Mouse (Mus musculus) embryonic facial prominence, embryonic 15.5 days (tissue): ENCODE data around the gene Gm17657. TPM values are rescaled to one million over a fixed set of nuclear protein-coding genes. Genes with fewer than 3 reads are reported as not detected.
"Not testable (repeated sequence)": the region's sequence is repeated elsewhere in the genome, so short reads cannot be mapped to it uniquely, and the experiment has no call there.

ENCODE experiments used
- ATAC-seq: fragments of 200-750 bp; cut with Nextera tagmentation; 2 replicates; pipeline ENCODE4 v1.8.0; 2017; ENCODE audit warnings: low read depth, moderate TSS enrichment; ENCODE audit not compliant: insufficient number of reproducible peaks, low FRiP score, low TSS enrichment
- H3K27ac ChIP-seq: fragments of 300-500 bp; sonication (generic); replicated peaks from 2 replicates; pipeline ENCODE4 v1.5.1; 2015; ENCODE audit warnings: mild to moderate bottlenecking, inconsistent platforms
- H3K27me3 ChIP-seq: fragments of 300-500 bp; sonication (generic); 2 replicates; pipeline ENCODE4 v1.6.1; 2015; ENCODE audit warnings: inconsistent platforms
- H3K36me3 ChIP-seq: fragments of 300-500 bp; sonication (generic); 2 replicates; pipeline ENCODE4 v1.6.1; 2015; ENCODE audit warnings: mild to moderate bottlenecking, inconsistent platforms
- H3K4me1 ChIP-seq: fragments of 300-500 bp; sonication (generic); 2 replicates; pipeline ENCODE4 v1.6.1; 2015; ENCODE audit warnings: inconsistent platforms
- H3K4me2 ChIP-seq: fragments of 300-500 bp; sonication (generic); replicated peaks from 2 replicates; pipeline ENCODE4 v1.6.1; 2015; ENCODE audit warnings: mild to moderate bottlenecking, inconsistent platforms
- H3K4me3 ChIP-seq: fragments of 300-500 bp; sonication (generic); replicated peaks from 2 replicates; pipeline ENCODE4 v1.5.1; 2015; ENCODE audit warnings: mild to moderate bottlenecking, inconsistent platforms
- H3K9ac ChIP-seq: fragments of 300-500 bp; sonication (generic); 2 replicates; pipeline ENCODE4 v1.6.1; 2015; ENCODE audit warnings: inconsistent platforms
- H3K9me3 ChIP-seq: fragments of 300-500 bp; sonication (generic); replicated peaks from 2 replicates; pipeline ENCODE4 v1.6.1; 2016; ENCODE audit warnings: inconsistent platforms
- WGBS: fragments of 180-500 bp; shearing (Covaris S2); methylation state at CpG from one replicate; pipeline ENCODE4 v1.1.7; 2015; 5-methylcytosine and 5-hydroxymethylcytosine counted together
- polyA plus RNA-seq: library from polyadenylated mRNA; unstranded; fragments of >200 nt; fragmentation: Nextera tagmentation; extraction: Ambion mirVana; gene quantifications from 2 replicates; pipeline ENCODE4 v1.2.1, GENCODE M21; 2015

Gene Gm17657
- polyA plus RNA-seq, 1 experiment from 2014 or later = not detected

- WGBS = 74% methylated on average over 8 of the region's 8 CpGs
- Histone ChIP-seq H3K27me3 (no peaks in the 10 kb centered on the region), H3K4me3 (no peak overlapping the region), H3K9me3 (no peaks in the 10 kb centered on the region), H3K4me2 (no peak overlapping the region), H3K36me3 (no peaks in the 10 kb centered on the region), H3K4me1 (no peaks in the 10 kb centered on the region), H3K9ac (no peak overlapping the region), H3K27ac (no peak overlapping the region)
- no peak for ATAC-seq
These were observed 29.7 kb downstream of the Gm17657 start for GRCm38 (mm10) chr17:29519731-29520130.

DNA sequence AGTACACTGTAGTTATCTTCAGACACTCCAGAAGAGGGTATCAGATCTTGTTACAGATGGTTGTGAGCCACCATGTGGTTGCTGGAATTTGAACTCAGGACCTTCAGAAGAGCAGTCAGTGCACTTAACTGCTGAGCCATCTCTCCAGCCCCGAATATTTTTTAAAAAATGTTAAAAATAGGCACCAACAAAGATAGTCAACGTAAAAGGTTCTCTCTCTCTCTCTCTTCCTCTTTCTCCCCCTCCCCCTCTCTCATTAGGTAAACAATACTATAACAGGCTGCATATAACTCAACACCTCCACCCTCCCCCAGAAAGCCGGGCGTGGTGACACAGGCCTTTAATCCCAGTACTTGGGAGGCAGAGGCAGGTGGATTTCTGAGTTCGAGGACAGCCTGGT is 30.8 kb downstream of the Gm17657 start:
- not testable (repeated sequence) for H3K4me1 ChIP-seq, H3K27ac ChIP-seq, H3K27me3 ChIP-seq, H3K9me3 ChIP-seq, ATAC-seq, H3K4me3 ChIP-seq, H3K36me3 ChIP-seq, H3K9ac ChIP-seq, H3K4me2 ChIP-seq
- 89% methylated on average over 5 of the region's 5 CpGs for WGBS

DNA sequence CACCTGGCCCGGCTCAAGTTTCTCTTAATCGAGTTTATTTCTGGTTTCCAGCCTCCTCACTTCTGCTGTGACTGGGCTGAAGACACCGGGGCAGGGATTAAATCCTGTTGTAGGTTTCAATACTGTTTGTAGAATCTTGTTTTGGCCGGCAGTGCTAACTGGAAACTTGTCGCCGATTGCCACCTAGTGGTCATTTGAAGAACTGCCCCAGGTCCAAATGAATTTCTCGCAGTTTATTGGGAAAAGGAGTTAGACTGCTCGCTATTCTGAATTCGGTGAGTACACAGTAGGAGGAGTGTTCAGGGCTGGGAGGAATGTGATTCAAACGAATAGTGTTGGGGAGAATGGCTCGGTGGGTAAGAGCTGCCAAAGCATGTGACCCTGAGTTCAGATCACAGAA is 35.0 kb downstream of the Gm17657 start:
- H3K9ac ChIP-seq = no peak overlapping the region
- no peak overlapping the region for H3K4me3 ChIP-seq
- H3K27ac ChIP-seq = no peak overlapping the region
- 0 out of 2 replicates have a peak overlapping the region, but pooled peaks have one; percentile 11 for H3K4me2 ChIP-seq
- no peaks in the 10 kb centered on the region for H3K36me3 ChIP-seq
- no peaks in the 10 kb centered on the region for H3K9me3 ChIP-seq
- 0 out of 2 replicates have a peak, but pooled peaks cover 2% of the 10 kb centered on the region for H3K4me1 ChIP-seq
- H3K27me3 ChIP-seq = no peaks in the 10 kb centered on the region
- peak; percentile 26; the same call in 1 of the 2 replicates for ATAC-seq
- WGBS = 2% methylated on average over 11 of the region's 11 CpGs

DNA sequence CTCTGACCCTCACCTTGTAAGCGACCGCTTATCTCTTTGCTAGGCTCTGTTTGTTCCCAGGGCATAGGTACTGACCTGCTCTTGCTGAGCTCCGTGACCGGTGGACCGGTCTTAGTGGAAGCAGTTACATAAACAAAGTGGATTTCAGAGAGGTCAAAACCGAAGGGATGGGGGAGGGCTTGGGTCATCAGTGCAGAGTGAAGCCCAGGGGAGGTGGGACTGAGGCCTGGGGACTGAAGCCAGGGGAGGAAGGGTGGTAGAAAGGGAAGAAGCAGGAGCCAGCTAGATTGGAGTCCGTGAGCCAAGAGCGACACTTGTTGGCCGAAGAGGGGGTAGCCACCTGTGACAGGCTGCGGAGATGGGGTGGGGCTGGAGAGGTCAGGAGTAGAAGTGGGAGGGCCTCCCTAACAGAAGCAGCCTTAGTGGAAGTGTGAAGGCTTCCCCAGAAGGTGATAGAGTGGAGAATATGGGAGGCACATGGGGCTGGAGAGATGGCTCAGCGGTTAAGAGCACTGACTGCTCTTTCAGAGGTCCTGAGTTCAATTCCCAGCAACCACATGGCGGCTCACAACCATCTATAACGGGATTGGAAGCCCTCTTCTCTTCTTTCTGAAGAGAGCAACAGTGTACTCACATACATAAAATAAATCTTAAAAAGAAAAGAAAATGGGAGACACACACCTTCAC is 36.3 kb downstream of the Gm17657 start:
- Histone ChIP-seq H3K27me3 (no peaks in the 10 kb centered on the region), H3K9me3 (no peaks in the 10 kb centered on the region), H3K4me3 (no peak overlapping the region), H3K4me1 (0 out of 2 replicates have a peak, but pooled peaks cover 2% of the 10 kb centered on the region), H3K36me3 (no peaks in the 10 kb centered on the region), H3K9ac (no peak overlapping the region), H3K4me2 (no peak overlapping the region), H3K27ac (no peak overlapping the region)
- 32% methylated on average over 13 of the region's 13 CpGs for WGBS
- no peak for ATAC-seq

DNA sequence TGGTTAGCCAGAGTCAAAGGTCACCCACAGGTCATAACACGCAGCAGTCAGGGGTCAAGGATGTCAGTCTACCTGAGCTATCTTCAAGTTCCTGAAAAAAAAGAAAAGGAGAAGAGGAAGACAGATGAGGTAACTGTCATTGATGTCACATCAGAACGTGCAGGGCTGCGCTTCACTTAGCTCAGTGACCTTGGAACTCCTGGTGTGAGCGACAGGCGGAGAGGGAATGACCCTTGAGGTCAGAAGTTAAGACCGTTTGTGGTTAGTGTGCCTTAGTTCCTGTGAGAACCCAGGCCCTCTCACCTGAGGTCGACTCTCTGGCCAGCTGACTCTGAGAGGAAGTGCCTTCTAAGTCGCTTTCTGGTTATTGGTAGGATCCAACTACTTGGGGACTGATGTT is 38.7 kb downstream of the Gm17657 start:
- WGBS = 52% methylated on average over 8 of the region's 8 CpGs
- ATAC-seq = no peak
- H3K36me3 ChIP-seq = no peaks in the 10 kb centered on the region
- no peak overlapping the region for H3K9ac ChIP-seq
- H3K27me3 ChIP-seq = no peaks in the 10 kb centered on the region
- H3K4me3 ChIP-seq = no peak overlapping the region
- no peak overlapping the region for H3K27ac ChIP-seq
- H3K9me3 ChIP-seq = no peaks in the 10 kb centered on the region
- 0 out of 2 replicates have a peak, but pooled peaks cover 2% of the 10 kb centered on the region for H3K4me1 ChIP-seq
- no peak overlapping the region for H3K4me2 ChIP-seq

- Histone ChIP-seq H3K27ac (no peak overlapping the region), H3K4me3 (no peak overlapping the region), H3K36me3 (no peaks in the 10 kb centered on the region), H3K27me3 (no peaks in the 10 kb centered on the region), H3K9me3 (0 out of 2 replicates have a peak, but pooled peaks cover 4% of the 10 kb centered on the region), H3K9ac (no peak overlapping the region), H3K4me1 (no peaks in the 10 kb centered on the region), H3K4me2 (no peak overlapping the region)
- ATAC-seq = no peak
- 66% methylated on average over 12 of the region's 12 CpGs for WGBS
These were observed 40.4 kb downstream of the Gm17657 start for GRCm38 (mm10) chr17:29508927-29509608.

DNA sequence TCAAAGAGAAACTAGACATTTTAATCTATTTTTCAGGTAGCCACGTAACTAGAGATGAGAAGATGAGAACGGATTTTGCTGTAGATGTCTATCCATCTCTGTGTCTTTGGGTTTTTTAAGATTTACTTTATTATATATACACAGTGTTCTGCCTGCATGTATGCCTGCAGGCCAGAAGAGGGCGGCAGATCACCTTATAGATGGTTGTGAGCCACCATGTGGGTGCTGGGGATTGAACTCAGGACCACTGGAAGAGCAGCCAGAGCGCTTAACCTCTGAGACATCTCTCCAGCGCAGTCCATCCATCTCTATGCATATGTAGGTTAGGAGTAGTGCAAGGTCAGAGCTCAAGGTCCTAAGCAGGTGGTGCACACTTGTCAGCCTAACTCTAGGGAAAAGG is 45.7 kb downstream of the Gm17657 start:
- no peak overlapping the region for H3K27ac ChIP-seq
- H3K36me3 ChIP-seq = no peaks in the 10 kb centered on the region
- H3K4me1 ChIP-seq = peaks cover 5% of the 10 kb centered on the region; the same call in 1 of the 2 replicates
- no peak for ATAC-seq
- H3K9ac ChIP-seq = no peak overlapping the region
- 0 out of 2 replicates have a peak, but pooled peaks cover 4% of the 10 kb centered on the region for H3K9me3 ChIP-seq
- no peak overlapping the region for H3K4me3 ChIP-seq
- no peaks in the 10 kb centered on the region for H3K27me3 ChIP-seq
- H3K4me2 ChIP-seq = no peak overlapping the region
- 74% methylated on average over 5 of the region's 5 CpGs for WGBS

DNA sequence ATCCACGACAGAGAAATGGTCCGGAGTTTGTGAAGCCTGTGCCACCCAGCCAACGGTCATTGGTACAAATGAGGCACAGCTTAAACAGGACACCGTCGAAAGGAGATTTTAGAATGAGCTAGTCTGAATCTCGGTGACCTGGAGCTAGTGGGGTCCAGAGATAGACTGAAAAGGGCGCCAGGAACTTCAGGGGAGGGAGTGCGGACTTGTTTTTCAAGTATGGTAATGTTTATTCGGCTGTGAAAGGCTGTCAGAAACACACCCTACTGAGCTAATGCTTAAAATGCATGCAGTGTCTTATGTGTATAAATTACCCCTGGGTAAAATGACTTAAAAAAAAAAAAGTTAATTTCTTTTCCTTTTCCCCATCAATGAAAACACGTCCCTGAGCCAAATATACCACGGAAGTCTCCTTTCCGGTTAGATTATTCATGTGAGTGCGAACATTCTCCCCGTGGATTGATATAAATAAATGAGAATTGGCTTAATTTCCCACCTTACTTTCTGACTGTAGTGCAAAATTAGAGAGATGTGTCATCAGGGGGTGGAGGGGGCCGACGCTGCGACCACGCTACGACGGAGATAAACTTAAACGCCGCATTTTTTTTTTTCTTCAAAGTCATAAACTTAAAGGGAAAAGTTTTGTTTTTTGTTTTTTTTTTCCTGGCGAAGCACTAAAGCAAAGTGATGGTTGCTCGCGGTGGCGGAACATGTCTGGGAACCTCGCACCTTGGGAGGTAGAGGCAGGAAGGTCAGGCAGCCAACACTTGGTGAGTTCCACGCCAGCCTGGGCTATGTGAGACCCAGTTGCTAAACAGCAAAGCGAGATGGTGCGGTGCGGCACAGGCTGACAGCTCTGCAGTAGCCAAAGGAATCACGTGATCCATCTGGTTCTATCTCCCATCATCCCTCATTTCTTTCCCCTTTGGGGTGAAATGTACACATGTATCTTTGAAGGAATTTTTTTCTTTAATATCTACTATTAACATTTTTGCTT is 46.5 kb downstream of the Gm17657 start:
- Histone ChIP-seq H3K9ac (no peak overlapping the region), H3K4me1 (peaks cover 10% of the 10 kb centered on the region; the same call in 1 of the 2 replicates), H3K36me3 (no peaks in the 10 kb centered on the region), H3K27me3 (no peaks in the 10 kb centered on the region), H3K4me3 (peak overlapping the region; percentile 22), H3K27ac (0 out of 2 replicates have a peak overlapping the region, but pooled peaks have one; percentile 34), H3K4me2 (peak overlapping the region; percentile 46), H3K9me3 (0 out of 2 replicates have a peak, but pooled peaks cover 4% of the 10 kb centered on the region)
- WGBS = 14% methylated on average over 32 of the region's 32 CpGs
- no peak for ATAC-seq

DNA sequence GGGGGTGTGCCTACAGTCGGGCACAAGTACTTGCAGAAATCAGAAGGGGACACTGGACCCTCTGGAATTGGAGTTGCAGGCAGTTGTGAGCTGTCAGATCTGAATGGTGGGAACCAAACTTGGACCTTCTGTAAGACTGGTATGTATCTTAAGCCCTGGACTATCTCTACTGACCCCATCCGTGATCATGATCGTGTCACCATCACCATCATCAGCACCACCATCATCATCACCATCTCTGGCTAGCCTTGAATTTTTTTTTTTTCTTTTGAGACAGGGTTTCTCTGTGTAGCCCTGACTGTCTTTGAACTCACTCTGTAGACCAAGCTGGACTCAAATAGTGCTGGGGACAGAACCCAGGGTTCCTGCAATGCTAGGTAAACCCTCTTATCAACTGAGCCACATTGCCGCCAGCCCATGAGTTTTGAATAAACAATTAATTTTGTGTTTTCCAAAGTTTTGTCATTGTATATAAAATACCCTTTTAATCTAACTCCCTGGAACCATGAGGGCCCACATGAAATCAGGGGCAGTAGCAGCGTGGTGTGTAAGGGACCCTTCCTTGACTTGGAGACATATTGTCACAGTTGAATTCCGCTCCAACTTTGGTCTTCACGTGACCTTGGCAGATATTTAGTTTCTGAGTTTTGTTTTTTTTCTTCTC is 47.3 kb downstream of the Gm17657 start:
- Histone ChIP-seq H3K4me2 (peak overlapping the region; percentile 46; the same call in 1 of the 2 replicates), H3K4me3 (no peak overlapping the region), H3K9me3 (0 out of 2 replicates have a peak, but pooled peaks cover 4% of the 10 kb centered on the region), H3K4me1 (peaks cover 12% of the 10 kb centered on the region; the same call in 1 of the 2 replicates), H3K36me3 (no peaks in the 10 kb centered on the region), H3K27ac (0 out of 2 replicates have a peak overlapping the region, but pooled peaks have one; percentile 22), H3K27me3 (no peaks in the 10 kb centered on the region), H3K9ac (no peak overlapping the region)
- no peak for ATAC-seq
- 68% methylated on average over 7 of the region's 7 CpGs for WGBS

DNA sequence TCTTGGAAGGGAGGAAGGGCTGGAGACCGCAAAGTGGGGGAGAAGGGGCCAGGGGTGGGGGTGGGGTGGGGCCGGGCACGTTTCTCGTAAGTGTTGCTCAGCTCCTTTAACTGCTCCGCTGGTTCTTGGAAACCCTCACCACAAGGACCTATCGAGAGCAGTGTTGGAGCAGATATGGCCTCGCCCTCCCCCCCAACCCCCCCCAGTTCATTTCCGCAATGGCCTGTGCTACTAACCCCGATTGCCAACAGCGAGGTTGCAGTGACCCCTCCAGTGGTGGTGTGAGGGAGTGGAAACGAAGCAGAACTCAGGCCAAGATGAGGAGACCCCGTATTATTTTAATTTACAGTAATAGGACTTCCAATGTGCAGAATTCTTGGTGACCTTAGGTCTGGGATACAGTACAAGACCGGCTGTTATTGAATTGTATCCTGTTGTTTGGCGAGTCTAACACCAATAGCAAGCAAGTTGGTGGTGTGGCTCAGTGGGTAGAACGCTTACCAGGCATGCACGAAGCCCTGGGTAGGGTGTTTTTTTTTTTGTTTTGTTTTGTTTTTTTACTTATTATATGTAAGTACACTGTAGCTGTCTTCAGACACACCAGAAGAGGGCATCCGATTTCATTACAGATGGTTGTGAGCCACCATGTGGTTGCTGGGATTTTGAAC is 48.5 kb downstream of the Gm17657 start:
- no peak for ATAC-seq
- Histone ChIP-seq H3K9ac (no peak overlapping the region), H3K4me3 (no peak overlapping the region), H3K9me3 (0 out of 2 replicates have a peak, but pooled peaks cover 4% of the 10 kb centered on the region), H3K4me2 (no peak overlapping the region), H3K27ac (no peak overlapping the region), H3K4me1 (peaks cover 12% of the 10 kb centered on the region; the same call in 1 of the 2 replicates), H3K36me3 (no peaks in the 10 kb centered on the region), H3K27me3 (no peaks in the 10 kb centered on the region)
- 70% methylated on average over 17 of the region's 17 CpGs for WGBS
